Mouse (Mus musculus) adrenal gland, postnatal 25 days (tissue): ENCODE results near the gene 5730455P16Rik. TPM values are rescaled to one million over a fixed set of nuclear protein-coding genes. Genes with fewer than 3 reads are reported as not detected.

Experiments
- total RNA-seq: library from RNA; stranded (reverse); gene quantifications from 2 replicates; pipeline ENCODE4 v1.2.3, GENCODE M21; 2021

Gene 5730455P16Rik
- total RNA-seq, 1 experiment from 2014 or later: 23.3 TPM

Other genes with a start within 250 kb of the 5730455P16Rik start
- gene Tefm, start 235.9 kb downstream of the 5730455P16Rik start, total RNA-seq: 20.5 and 26.8 TPM in 2 replicates
- gene Adap2, start 223.9 kb downstream of the 5730455P16Rik start, total RNA-seq: 11.9 and 16.3 TPM in 2 replicates
- gene Rnf135, start 194.2 kb downstream of the 5730455P16Rik start, total RNA-seq: 14.3 and 21.7 TPM in 2 replicates
- 85.9 and 92.5 TPM in 2 replicates for gene Rhot1, start 169.0 kb downstream of the 5730455P16Rik start, total RNA-seq
- 3.3 and 3.8 TPM in 2 replicates for gene Rhbdl3, start 77.1 kb downstream of the 5730455P16Rik start, total RNA-seq
- gene Zfp207, start 5.2 kb upstream of the 5730455P16Rik start, total RNA-seq: 158 and 187 TPM in 2 replicates
- 151 and 166 TPM in 2 replicates for gene Psmd11, start 50.6 kb upstream of the 5730455P16Rik start, total RNA-seq
- gene Cdk5r1, start 99.0 kb upstream of the 5730455P16Rik start, total RNA-seq: 2.7 and 3.2 TPM in 2 replicates